Mouse (Mus musculus) cortical plate, adult 2 months (tissue): ENCODE data around the gene H2al3. TPM values are rescaled to one million over a fixed set of nuclear protein-coding genes. Genes with fewer than 3 reads are reported as not detected.

Experiments
- H3K27ac ChIP-seq: fragments of 200-500 bp; 2 replicates; pipeline ENCODE4 v1.5.1; 2012; ENCODE audit warnings: low read length, control low read depth, inconsistent platforms; ENCODE audit not compliant: insufficient read depth
- H3K4me1 ChIP-seq: fragments of 200-500 bp; 2 replicates; pipeline ENCODE4 v1.6.1; 2011; ENCODE audit warnings: low read length; ENCODE audit not compliant: control insufficient read depth, insufficient read depth
- H3K4me3 ChIP-seq: fragments of 200-500 bp; 2 replicates; pipeline ENCODE4 v1.5.1; 2011; ENCODE audit warnings: mild to moderate bottlenecking, low read length, control low read depth; ENCODE audit not compliant: insufficient read depth
- CTCF ChIP-seq: fragments of 200-500 bp; IDR thresholded peaks from 2 replicates; pipeline ENCODE4 v1.5.1; 2011; ENCODE audit warnings: mild to moderate bottlenecking, control low read depth, low read length; ENCODE audit not compliant: insufficient read depth; ENCODE audit errors: extremely low read depth
- POLR2A ChIP-seq: fragments of 200-500 bp; IDR thresholded peaks from 2 replicates; pipeline ENCODE4 v1.6.1; 2011; ENCODE audit warnings: mild to moderate bottlenecking, low read length, control low read depth; ENCODE audit not compliant: insufficient read depth; ENCODE audit errors: extremely low read depth
- polyA plus RNA-seq: library from polyadenylated mRNA; depleted of rRNA; stranded (reverse); fragments of >200 nt; gene quantifications from 2 replicates; pipeline ENCODE4 v1.2.3, GENCODE M21; 2012; rRNA removed

Gene H2al3
- polyA plus RNA-seq: not detected in 2 replicates

- H3K4me1 ChIP-seq: no peaks in the 10 kb centered on the region
- no peak within 1 kb of the TSS for H3K27ac ChIP-seq
Observed at GRCm38 (mm10) chrX:9849403-9849802, at the start of gene H2al3. TSS of gene H2al3 (plus strand) at chrX:9849703.

GRCm38 (mm10) chrX:9810101-9810500 lies 39.4 kb upstream of the H2al3 start:
- no peak overlapping the region for H3K4me3 ChIP-seq
- TF ChIP-seq POLR2A (no peak), CTCF (no peak)
- no peaks in the 10 kb centered on the region for H3K4me1 ChIP-seq
- H3K27ac ChIP-seq: no peak overlapping the region

More at GRCm38 (mm10) chrX:9849403-9849802, at the start of gene H2al3:
- H3K4me3 ChIP-seq: no peak within 1 kb of the TSS
- no peak for TF ChIP-seq CTCF
- no peak for TF ChIP-seq POLR2A

- no peaks in the 10 kb centered on the region for H3K4me1 ChIP-seq
- TF ChIP-seq POLR2A: no peak
- TF ChIP-seq CTCF: no peak
- no peak overlapping the region for H3K4me3 ChIP-seq
- H3K27ac ChIP-seq: no peak overlapping the region
Observed at GRCm38 (mm10) chrX:9812469-9812868, 37.0 kb upstream of the H2al3 start.

- TF ChIP-seq CTCF: no peak
- Histone ChIP-seq H3K27ac (no peak overlapping the region), H3K4me1 (no peaks in the 10 kb centered on the region), H3K4me3 (no peak overlapping the region)
Observed at GRCm38 (mm10) chrX:9834779-9835178, 14.7 kb upstream of the H2al3 start.

GRCm38 (mm10) chrX:9846628-9847027 lies 2.9 kb upstream of the H2al3 start, which contains the start of gene Hypm:
TSS of gene Hypm (plus strand) at chrX:9846928.
- TF ChIP-seq CTCF (no peak), POLR2A (no peak)
- Histone ChIP-seq H3K27ac (no peak within 1 kb of the TSS), H3K4me3 (no peak within 1 kb of the TSS), H3K4me1 (no peaks in the 10 kb centered on the region)

GRCm38 (mm10) chrX:9861859-9862258 lies 12.4 kb downstream of the H2al3 start:
- Histone ChIP-seq H3K4me1 (no peaks in the 10 kb centered on the region), H3K27ac (no peak overlapping the region), H3K4me3 (no peak overlapping the region)
- TF ChIP-seq CTCF (no peak), POLR2A (no peak)

- Histone ChIP-seq H3K27ac (no peak overlapping the region), H3K4me3 (no peak overlapping the region), H3K4me1 (no peaks in the 10 kb centered on the region)
- no peak for TF ChIP-seq CTCF
- TF ChIP-seq POLR2A: no peak
Observed at GRCm38 (mm10) chrX:9875519-9875918, 26.0 kb downstream of the H2al3 start.

- H3K4me1 ChIP-seq: no peaks in the 10 kb centered on the region
- no peak within 1 kb of the TSS for H3K4me3 ChIP-seq
- H3K27ac ChIP-seq: no peak within 1 kb of the TSS
- TF ChIP-seq POLR2A: no peak
Observed at GRCm38 (mm10) chrX:9885322-9885721, 35.8 kb downstream of the H2al3 start, which contains the start of gene Sytl5. TSS of gene Sytl5 (plus strand) at chrX:9885622.

Other genes with a start within 250 kb of the H2al3 start
- gene Dynlt3, start 186.7 kb upstream of the H2al3 start, polyA plus RNA-seq: 146 and 161 TPM in 2 replicates
- gene Hypm, start 2.8 kb upstream of the H2al3 start, polyA plus RNA-seq: not detected in 2 replicates
- gene Sytl5, start 35.9 kb downstream of the H2al3 start, polyA plus RNA-seq: 0.98 and 1.0 TPM in 2 replicates